Mouse (Mus musculus): ENCODE measurements around the gene Tlr3.

Tlr3 gene

DNA sequence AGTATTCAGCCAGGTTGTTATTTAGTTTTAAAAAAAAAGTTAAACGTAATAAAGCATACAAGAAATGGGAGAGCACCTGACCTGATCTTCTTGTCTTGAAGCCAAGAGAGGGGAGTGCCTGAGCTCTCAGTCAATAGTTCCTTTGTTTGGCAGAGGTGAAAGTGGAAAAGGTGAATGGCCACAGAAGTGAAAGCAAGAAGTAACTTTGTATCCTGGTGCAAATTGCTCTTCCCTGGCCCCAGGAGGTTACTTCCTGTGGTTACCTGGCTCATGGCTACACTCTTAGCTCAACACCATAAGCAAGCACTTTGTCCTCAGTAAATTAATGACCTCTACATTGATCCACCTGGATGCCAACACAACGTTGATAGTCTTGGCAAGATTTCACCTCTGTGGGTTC is at the start of gene Tlr3:
TSS of gene Tlr3 (minus strand) at position 199 of the 400 bp plus-strand sequence.
- DNase-seq (ENCODE audit: low read depth, low spot score): no peak

- DNase-seq (ENCODE audit: low read depth, low spot score): no peak
Observed at GRCm38 (mm10) chr8:45457874-45458273, 47.0 kb upstream of the Tlr3 start.

DNA sequence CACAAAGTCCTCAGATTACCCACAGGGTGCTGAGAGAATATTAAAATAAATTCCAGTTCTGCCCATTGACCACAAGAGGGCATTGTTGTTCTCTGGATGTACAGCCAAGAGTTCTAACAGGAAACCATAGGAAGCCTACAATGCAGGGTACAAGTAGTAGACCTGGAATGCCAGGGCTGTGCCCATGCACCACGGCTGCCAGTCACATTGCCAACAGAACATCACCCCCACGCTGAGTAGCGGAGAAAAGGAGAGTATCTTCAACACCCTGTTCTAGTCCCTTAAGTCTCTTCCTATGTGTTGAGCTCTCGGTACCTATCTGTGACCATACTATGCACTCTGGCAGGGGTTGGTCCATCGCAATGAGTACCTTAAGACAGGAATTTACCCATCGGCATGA is 43.5 kb upstream of the Tlr3 start:
- peak; percentile 76 for DNase-seq (ENCODE audit: low read depth, low spot score)

- no peak for DNase-seq (ENCODE audit: low read depth, low spot score)
Observed at GRCm38 (mm10) chr8:45452115-45452514, 41.2 kb upstream of the Tlr3 start.

- no peak for DNase-seq (ENCODE audit: low read depth, low spot score)
Observed at GRCm38 (mm10) chr8:45448842-45449241, 38.0 kb upstream of the Tlr3 start.

GRCm38 (mm10) chr8:45448257-45448656 is 37.4 kb upstream of the Tlr3 start:
- DNase-seq (ENCODE audit: low read depth, low spot score): peak; percentile 7

- peak; percentile 43 for DNase-seq (ENCODE audit: low read depth, low spot score)
Observed at GRCm38 (mm10) chr8:45438899-45439535, 28.1 kb upstream of the Tlr3 start.

DNA sequence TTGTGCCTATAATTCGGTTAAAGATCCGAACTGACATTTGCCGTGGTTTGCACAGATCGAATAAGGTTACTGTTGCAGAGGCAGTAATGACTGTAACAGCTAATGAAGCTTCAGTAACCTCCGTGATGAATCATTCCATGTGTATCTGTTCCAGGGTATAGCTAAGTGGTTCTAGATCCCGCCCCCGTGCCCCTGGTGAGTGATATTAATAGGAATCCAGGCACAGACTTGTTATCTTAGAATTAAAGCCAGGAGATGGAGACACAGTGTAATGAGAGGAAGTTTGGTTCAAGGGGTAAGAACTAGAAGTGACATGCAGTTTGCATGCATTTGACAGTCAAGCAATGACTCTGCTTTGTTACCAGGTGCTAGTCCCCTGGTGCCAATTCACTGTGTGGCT is 9.3 kb upstream of the Tlr3 start:
- no peak for DNase-seq (ENCODE audit: low read depth, low spot score)

DNA sequence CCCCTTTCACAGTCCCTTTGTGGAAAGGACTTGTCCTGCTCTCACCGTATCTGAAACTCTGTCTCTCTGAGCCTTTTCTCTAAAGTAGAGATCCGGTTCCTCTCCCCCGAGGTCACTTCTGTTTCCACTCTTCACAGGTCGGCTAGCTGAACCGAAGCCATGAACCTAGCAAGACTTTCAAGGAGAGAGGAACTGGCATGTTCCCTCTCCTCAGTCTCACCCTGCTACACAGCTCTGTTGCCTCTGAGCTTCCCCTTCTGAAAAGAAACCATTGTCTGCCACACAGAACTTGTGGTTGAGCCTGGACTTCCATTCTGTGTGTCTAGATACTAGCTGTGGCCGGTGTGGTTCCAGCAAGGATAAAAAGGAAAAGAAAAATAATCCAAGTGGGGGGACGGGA is 4.1 kb upstream of the Tlr3 start:
- DNase-seq (ENCODE audit: low read depth, low spot score): no peak

GRCm38 (mm10) chr8:45410146-45410880 is 567 bp downstream of the Tlr3 start:
- DNase-seq (ENCODE audit: low read depth, low spot score): peak; percentile 66

GRCm38 (mm10) chr8:45409702-45410101 is 1.2 kb downstream of the Tlr3 start:
- no peak for DNase-seq (ENCODE audit: low read depth, low spot score)

GRCm38 (mm10) chr8:45383250-45383649 is 27.6 kb downstream of the Tlr3 start:
- no peak for DNase-seq (ENCODE audit: low read depth, low spot score)

DNA sequence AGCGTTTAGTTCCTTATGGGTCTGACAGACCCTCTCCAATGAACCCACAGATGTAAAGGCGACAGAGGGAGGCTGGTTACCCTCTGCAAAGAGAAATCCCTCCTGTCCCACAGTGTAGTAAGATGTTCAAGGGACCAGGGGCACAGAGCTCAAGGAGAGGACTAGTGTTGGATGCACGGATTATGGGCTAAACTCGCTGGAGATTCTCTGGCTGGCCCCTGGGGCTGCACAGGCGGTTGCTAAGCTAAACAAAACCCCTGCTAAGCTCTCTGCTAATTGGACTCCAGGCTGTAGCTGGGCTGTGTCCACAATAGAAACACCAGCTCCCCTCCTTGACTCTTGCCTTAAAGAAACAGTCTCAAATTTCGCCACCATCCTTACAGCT is 28.9 kb downstream of the Tlr3 start, which contains the start of gene Fam149a:
TSS of gene Fam149a (minus strand) at position 329 of the 385 bp plus-strand sequence.
- no peak for DNase-seq (ENCODE audit: low read depth, low spot score)

- no peak for DNase-seq (ENCODE audit: low read depth, low spot score)
Observed at GRCm38 (mm10) chr8:45381075-45381962, 29.6 kb downstream of the Tlr3 start.

GRCm38 (mm10) chr8:45380598-45380997 is 30.3 kb downstream of the Tlr3 start:
- no peak for DNase-seq (ENCODE audit: low read depth, low spot score)

DNA sequence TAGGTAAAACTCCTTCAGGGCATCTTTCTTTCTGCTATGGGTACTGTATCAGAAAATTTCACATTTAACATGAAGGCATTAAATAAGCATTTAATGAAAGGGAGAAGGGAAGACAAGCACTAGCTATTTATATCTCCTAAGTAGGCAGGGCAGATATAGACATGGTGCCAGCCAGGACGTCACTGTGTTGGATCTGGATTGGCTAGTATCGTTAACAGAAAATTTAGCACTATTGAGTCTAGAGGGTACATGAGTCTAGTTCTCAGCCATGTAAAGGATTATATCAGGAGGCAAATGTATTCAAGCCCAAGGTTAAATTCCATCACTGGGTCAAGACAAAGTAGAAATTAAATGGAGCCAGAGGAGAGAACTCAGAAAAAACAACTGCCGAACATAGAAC is 36.8 kb downstream of the Tlr3 start:
- DNase-seq (ENCODE audit: low read depth, low spot score): no peak

- no peak for DNase-seq (ENCODE audit: low read depth, low spot score)
Observed at GRCm38 (mm10) chr8:45367154-45367553, 43.7 kb downstream of the Tlr3 start.

DNA sequence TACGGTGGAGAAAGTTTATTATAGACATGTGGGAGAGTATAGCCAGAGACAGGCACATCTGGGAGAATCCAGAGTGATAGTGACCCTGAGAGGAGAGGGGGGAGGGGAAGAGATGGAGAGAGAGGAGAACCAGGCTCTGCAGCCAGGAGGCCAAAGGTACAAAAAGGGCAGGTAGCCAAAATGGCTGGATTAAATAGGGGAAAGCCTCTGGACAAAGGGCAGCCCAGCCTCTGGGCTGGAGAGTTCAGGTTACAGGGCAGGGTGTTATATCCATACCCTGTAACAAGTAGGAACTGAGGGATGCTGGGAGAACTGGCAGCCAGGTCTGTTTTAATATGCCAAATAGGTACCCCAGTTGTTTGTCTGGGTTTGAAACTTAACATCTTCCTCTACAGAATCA is 47.7 kb downstream of the Tlr3 start:
- no peak for DNase-seq (ENCODE audit: low read depth, low spot score)

GRCm38 (mm10) chr8:45362323-45362722 is 48.6 kb downstream of the Tlr3 start:
- DNase-seq (ENCODE audit: low read depth, low spot score): no peak

DNA sequence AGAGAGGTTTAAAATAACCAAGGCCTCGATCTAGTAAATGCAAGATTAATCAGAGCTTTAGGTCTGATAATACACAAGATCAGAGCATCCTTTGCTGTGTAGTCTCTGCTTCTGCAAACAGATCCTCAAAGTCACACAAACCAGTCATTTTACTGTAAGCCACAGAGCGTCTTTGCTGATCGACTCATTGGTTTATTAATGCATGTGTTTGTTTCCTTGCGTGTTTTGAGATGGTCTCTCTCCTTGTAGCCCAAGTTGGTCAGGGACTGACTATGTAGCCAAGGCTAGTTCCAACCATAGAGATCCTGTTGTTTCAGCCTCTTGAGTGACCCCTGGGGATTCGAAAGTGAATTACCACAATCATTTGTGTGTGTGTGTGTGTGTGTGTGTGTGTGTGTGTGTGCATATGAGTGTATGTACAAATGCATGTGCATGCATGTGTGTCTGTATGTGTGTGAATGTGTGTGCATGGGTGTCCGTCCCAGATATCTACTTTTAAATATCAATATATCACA is 51.7 kb downstream of the Tlr3 start:
- DNase-seq (ENCODE audit: low read depth, low spot score): peak; percentile 11

DNA sequence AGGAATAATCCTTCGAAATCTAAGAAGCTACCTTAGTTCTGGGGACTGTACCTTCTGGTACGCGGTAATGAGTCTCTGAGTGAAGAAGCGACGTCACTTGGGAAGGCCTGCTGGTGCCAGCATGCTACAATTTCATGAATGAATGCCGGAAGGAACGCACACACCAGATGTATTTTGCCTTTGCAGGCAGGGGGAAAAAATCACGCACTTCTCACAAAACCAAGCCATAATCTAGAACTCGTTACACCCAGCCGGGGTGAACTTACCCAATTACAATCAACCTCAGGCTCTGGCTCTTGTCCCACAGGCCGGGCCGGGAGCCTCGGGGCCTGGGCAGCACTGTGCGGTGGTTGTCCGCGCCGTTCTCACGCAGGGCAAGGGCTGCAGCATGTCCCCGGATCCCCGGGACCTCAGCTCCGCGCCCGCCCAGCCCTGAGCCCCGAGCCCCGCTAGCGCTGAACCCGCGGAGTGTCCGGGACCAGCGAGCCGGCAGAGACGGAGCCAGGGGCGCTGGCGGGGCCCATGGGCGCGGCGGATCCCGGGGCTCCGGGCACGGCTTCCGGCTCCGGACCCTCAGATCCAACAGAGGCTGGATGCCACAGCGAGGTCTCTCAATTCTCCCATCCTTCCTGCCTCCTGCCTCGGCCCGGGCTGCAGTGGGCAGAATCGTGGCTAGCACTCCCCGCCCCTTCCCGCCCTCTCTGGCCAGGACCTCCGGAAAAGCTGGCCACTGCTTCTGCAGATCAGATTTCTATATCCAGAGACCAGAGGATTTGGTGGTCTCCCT is 52.6 kb downstream of the Tlr3 start:
- DNase-seq (ENCODE audit: low read depth, low spot score): peak; percentile 37

All from mesoderm, embryonic 11.5 days (tissue).